Mouse (Mus musculus) gastrocnemius, adult 18-20 months (tissue): ENCODE data around the gene Lrrc74b. TPM values are rescaled to one million over a fixed set of nuclear protein-coding genes. Genes with fewer than 3 reads are reported as not detected.
"Not testable (repeated sequence)": the region's sequence is repeated elsewhere in the genome, so short reads cannot be mapped to it uniquely, and the experiment has no call there.

Source experiments
- DNase-seq: peaks from one replicate; pipeline ENCODE4 v3.0.0; 2021; ENCODE audit warnings: low spot score
- total RNA-seq, 2 experiments: library from RNA; stranded (reverse); gene quantifications; 2 replicates each; pipeline ENCODE4 v1.2.3; 2021

Gene Lrrc74b
- total RNA-seq, 2 experiments from 2014 or later, result 1.7 to 2.4 TPM

- no peak for DNase-seq
These were observed 6.9 kb downstream of the Lrrc74b start for GRCm38 (mm10) chr16:17553910-17554685.

- no peak for DNase-seq
These were observed 8.2 kb downstream of the Lrrc74b start for GRCm38 (mm10) chr16:17552837-17553236.

GRCm38 (mm10) chr16:17542632-17543031, 18.4 kb downstream of the Lrrc74b start:
- DNase-seq, result no peak

- no peak for DNase-seq
These were observed 24.5 kb downstream of the Lrrc74b start for GRCm38 (mm10) chr16:17536584-17536983.

- no peak for DNase-seq
These were observed 28.2 kb downstream of the Lrrc74b start for GRCm38 (mm10) chr16:17532676-17533329.

GRCm38 (mm10) chr16:17532271-17532670, 28.8 kb downstream of the Lrrc74b start:
- no peak for DNase-seq

- peak; percentile 98 for DNase-seq
These were observed 30.3 kb downstream of the Lrrc74b start, which contains the start of gene Thap7 for GRCm38 (mm10) chr16:17530640-17531288. Gene Thap7 (minus strand): TSS chr16:17531136.

GRCm38 (mm10) chr16:17529981-17530586, 31.0 kb downstream of the Lrrc74b start:
- DNase-seq, result no peak

GRCm38 (mm10) chr16:17528276-17528675, 32.8 kb downstream of the Lrrc74b start:
- no peak for DNase-seq

- DNase-seq, result no peak
These were observed 33.4 kb downstream of the Lrrc74b start for GRCm38 (mm10) chr16:17527606-17528005.

GRCm38 (mm10) chr16:17526223-17526622, 34.8 kb downstream of the Lrrc74b start:
- no peak for DNase-seq

- no peak for DNase-seq
These were observed 35.5 kb downstream of the Lrrc74b start for GRCm38 (mm10) chr16:17525524-17525923.

- DNase-seq, result no peak
These were observed 36.9 kb downstream of the Lrrc74b start for GRCm38 (mm10) chr16:17524156-17524555.

GRCm38 (mm10) chr16:17518910-17519309, 42.1 kb downstream of the Lrrc74b start:
- no peak for DNase-seq

- no peak for DNase-seq
These were observed 49.6 kb downstream of the Lrrc74b start for GRCm38 (mm10) chr16:17511431-17511830.

GRCm38 (mm10) chr16:17510686-17511085, 50.4 kb downstream of the Lrrc74b start:
- DNase-seq, result no peak

GRCm38 (mm10) chr16:17510143-17510542, 50.9 kb downstream of the Lrrc74b start:
- no peak for DNase-seq

GRCm38 (mm10) chr16:17509240-17509597, 51.8 kb downstream of the Lrrc74b start:
- DNase-seq, result no peak

- peak; percentile 88 for DNase-seq
These were observed 52.4 kb downstream of the Lrrc74b start, which contains the start of gene Lztr1 for GRCm38 (mm10) chr16:17508546-17509239. Gene Lztr1 (plus strand): TSS chr16:17508688.

GRCm38 (mm10) chr16:17508031-17508430, 53.0 kb downstream of the Lrrc74b start:
- not testable (repeated sequence) for DNase-seq

GRCm38 (mm10) chr16:17507018-17507552, 54.0 kb downstream of the Lrrc74b start:
- no peak for DNase-seq
